Mouse (Mus musculus) ES-Bruce4 (cell line): Measurements from ENCODE around the gene Tacr2.

Source experiments
- CTCF ChIP-seq: IDR thresholded peaks from one replicate; pipeline ENCODE4 v1.8.1; 2011; ENCODE audit warnings: low read depth, low read length
- EP300 ChIP-seq: IDR thresholded peaks from 2 replicates; pipeline ENCODE4 v1.6.1; 2011; ENCODE audit warnings: low read depth, low read length; ENCODE audit not compliant: insufficient read depth
- POLR2A ChIP-seq: IDR thresholded peaks from one replicate; pipeline ENCODE4 v1.8.1; 2011; ENCODE audit warnings: low read length; ENCODE audit not compliant: insufficient read depth

DNA sequence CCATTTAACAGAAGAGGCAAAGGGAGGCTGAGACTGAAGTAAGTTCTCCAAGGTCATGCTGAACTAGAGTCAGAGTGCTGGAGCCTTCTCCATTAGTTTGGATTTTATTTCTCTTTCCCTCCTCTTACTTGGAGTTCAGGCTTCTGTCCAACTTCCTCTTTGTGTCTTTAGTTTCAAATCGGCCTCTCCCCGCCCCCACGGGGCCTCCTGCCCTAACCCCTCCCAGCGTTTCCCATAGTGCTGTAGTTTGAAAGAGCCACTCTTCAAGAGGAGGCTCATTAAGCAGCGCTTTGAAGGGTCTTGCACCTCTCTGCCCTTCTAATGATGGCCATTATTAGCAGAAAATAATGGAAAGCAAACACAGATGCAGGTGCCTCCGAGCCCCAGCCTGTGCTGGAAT lies 59.2 kb downstream of the Tacr2 start:
- TF ChIP-seq CTCF = no peak
- no peak for TF ChIP-seq EP300
- no peak for TF ChIP-seq POLR2A
